Comparison of ENCODE assay signal across 8 mouse cellular contexts in genomic region chr10:77418138-77418537, GRCm38 (mm10). TPM values are rescaled to one million over a fixed set of nuclear protein-coding genes. Genes with fewer than 3 reads are reported as not detected.
DNase-seq lines count a peak whose midpoint lies in the region; ATAC-seq and TF ChIP-seq lines count a peak whose summit lies in the region.

Gene Adarb1, minus strand, starts transcription at chr10:77418270.

- peaks cover 15% of the 10 kb centered on the region for H3K4me1 ChIP-seq in hindbrain, embryonic 12.5 days
- peaks cover 7% of the 10 kb centered on the region; the same call in 1 of the 2 replicates for H3K4me1 ChIP-seq in lung, postnatal 0 days (ENCODE audit: insufficient read depth, low read depth, low read length)

- peak within 1 kb of the TSS; percentile 84 for H3K4me3 ChIP-seq in hindbrain, embryonic 12.5 days
- H3K4me3 ChIP-seq in lung, postnatal 0 days (ENCODE audit: low read depth, low read length) = peak within 1 kb of the TSS; percentile 84

- ATAC-seq in hindbrain, embryonic 12.5 days (ENCODE audit: low FRiP score) = peak; percentile 94
- ATAC-seq in lung, postnatal 0 days = peak; percentile 96

- peak within 1 kb of the TSS; percentile 98 for H3K4me2 ChIP-seq in hindbrain, embryonic 12.5 days (replicated peaks)
- H3K4me2 ChIP-seq in lung, postnatal 0 days (replicated peaks; ENCODE audit: low read depth, low read length) = peak within 1 kb of the TSS; percentile 91

- H3K36me3 ChIP-seq in hindbrain, embryonic 12.5 days = no peaks in the 10 kb centered on the region
- no peaks in the 10 kb centered on the region for H3K36me3 ChIP-seq in lung, postnatal 0 days (ENCODE audit: insufficient read depth, low read length)

- peak within 1 kb of the TSS; percentile 86 for H3K9ac ChIP-seq in hindbrain, embryonic 12.5 days
- H3K9ac ChIP-seq in lung, postnatal 0 days (replicated peaks; ENCODE audit: low read depth) = peak within 1 kb of the TSS; percentile 56

- TF ChIP-seq EP300 in lung, postnatal 0 days (IDR thresholded peaks at IDR 0.05) = no peak

- TF ChIP-seq CTCF in lung, postnatal 0 days (IDR thresholded peaks at IDR 0.05) = no peak

- H3K9me3 ChIP-seq in hindbrain, embryonic 12.5 days (replicated peaks) = no peaks in the 10 kb centered on the region
- H3K9me3 ChIP-seq in lung, postnatal 0 days (ENCODE audit: low read length) = no peaks in the 10 kb centered on the region

- H3K27ac ChIP-seq in hindbrain, embryonic 12.5 days = peak within 1 kb of the TSS; percentile 84
- peak within 1 kb of the TSS; percentile 59 for H3K27ac ChIP-seq in lung, postnatal 0 days (ENCODE audit: low read length)

- under 1% methylated on average over 52 of the region's 57 CpGs for WGBS in hindbrain, embryonic 12.5 days
- 2% methylated on average over 55 of the region's 57 CpGs for WGBS in lung, postnatal 0 days

- H3K27me3 ChIP-seq in hindbrain, embryonic 12.5 days = peaks cover 21% of the 10 kb centered on the region
- H3K27me3 ChIP-seq in lung, postnatal 0 days (replicated peaks; ENCODE audit: insufficient read depth, low read length) = 0 out of 2 replicates have a peak, but pooled peaks cover 4% of the 10 kb centered on the region

- peak; percentile 93 for DNase-seq in R1 (ENCODE audit: low read depth, low spot score)
- DNase-seq in cerebellum, postnatal 14 days = peak; percentile 93 to 95
- peak; percentile 78 to 84 for DNase-seq in frontal cortex, postnatal 14 days (ENCODE audit: low spot score in 2 of 2)
- DNase-seq in layer of hippocampus, postnatal 10 days (ENCODE audit: low spot score in 2 of 2) = peak; percentile 88 to 94
- DNase-seq in lung, postnatal 0 days (ENCODE audit: low spot score) = peak; percentile 94
- DNase-seq in ovary, postnatal 10 days (ENCODE audit: low spot score) = peak; percentile 66
- DNase-seq in thymus, postnatal 0 days (ENCODE audit: low spot score) = peak; percentile 91

RNA-seq across cellular contexts. Expression of gene Adarb1, which starts in this region (rescaled TPM):
- 10.3 and 10.6 TPM in 2 replicates for polyA plus RNA-seq in hindbrain, embryonic 12.5 days (2016; fragmentation: Nextera tagmentation; extraction: Ambion mirVana)
- 10 to 100 TPM; 72.1 to 77.3 TPM for total RNA-seq in layer of hippocampus, postnatal 10 days (2021)
- polyA plus RNA-seq in lung, postnatal 0 days (2015; fragmentation: Nextera tagmentation; extraction: Ambion mirVana) = 25.3 and 30.1 TPM in 2 replicates
- 1.3 and 1.8 TPM in 2 replicates for polyA plus RNA-seq in thymus, postnatal 0 days (2015; fragmentation: Nextera tagmentation; extraction: Ambion mirVana)

Comparison
In these comparisons a context has a peak if more than half of its experiments do, and no peak if none do; other contexts are left out.
1. Peak in every context shown above with its lines: DNase-seq, ATAC-seq, H3K4me3 ChIP-seq and H3K27ac ChIP-seq.